In the genomic region with DNA sequence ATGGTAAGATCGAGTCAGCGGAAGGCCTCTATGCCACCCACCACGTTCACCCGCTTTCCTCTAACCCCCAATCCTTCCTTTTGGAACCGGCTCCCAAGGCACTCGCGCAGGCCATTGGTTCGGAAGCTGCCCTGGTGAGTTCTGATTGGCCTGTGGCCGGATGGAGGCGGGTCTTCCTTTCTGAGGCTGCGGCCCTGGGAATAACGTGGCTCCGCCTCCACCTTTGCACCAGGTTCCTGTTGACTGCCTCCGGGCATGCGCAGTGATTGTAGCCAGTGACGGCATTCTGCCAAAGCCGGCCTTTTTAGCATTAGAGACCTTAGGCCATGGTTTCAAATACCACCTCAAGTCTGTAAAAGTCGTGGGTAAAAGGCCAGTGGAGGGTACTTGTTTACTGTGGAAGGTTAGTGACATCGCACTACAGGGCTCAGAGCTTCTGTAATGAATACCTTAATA, we compare ENCODE assay signal across 8 mouse cellular contexts. TPM values are rescaled to one million over a fixed set of nuclear protein-coding genes. Genes with fewer than 3 reads are reported as not detected.
DNase-seq lines count a peak whose midpoint lies in the region; ATAC-seq and TF ChIP-seq lines count a peak whose summit lies in the region.

No protein-coding gene starts in this region.

- H3K4me1 ChIP-seq in embryonic facial prominence, embryonic 13.5 days: no peaks in the 10 kb centered on the region
- H3K4me1 ChIP-seq in kidney, adult 2 months (ENCODE audit: control insufficient read depth, insufficient read depth, low read length): peaks cover 3% of the 10 kb centered on the region; the same call in 1 of the 2 replicates
- no peaks in the 10 kb centered on the region for H3K4me1 ChIP-seq in limb, embryonic 12.5 days (replicated peaks)
- peaks cover 9% of the 10 kb centered on the region; the same call in 1 of the 2 replicates for H3K4me1 ChIP-seq in midbrain, embryonic 15.5 days
- H3K4me1 ChIP-seq in spleen, adult 2 months (ENCODE audit: control insufficient read depth, insufficient read depth, insufficient read length): no peaks in the 10 kb centered on the region

- 0 out of 2 replicates have a peak overlapping the region, but pooled peaks have one; percentile 51 for H3K9ac ChIP-seq in embryonic facial prominence, embryonic 13.5 days
- H3K9ac ChIP-seq in limb, embryonic 12.5 days (replicated peaks): no peak overlapping the region
- no peak overlapping the region for H3K9ac ChIP-seq in midbrain, embryonic 15.5 days

- no peaks in the 10 kb centered on the region for H3K36me3 ChIP-seq in embryonic facial prominence, embryonic 13.5 days
- no peaks in the 10 kb centered on the region for H3K36me3 ChIP-seq in kidney, adult 2 months (ENCODE audit: control insufficient read depth, insufficient read depth, low read length)
- H3K36me3 ChIP-seq in limb, embryonic 12.5 days: no peaks in the 10 kb centered on the region
- no peaks in the 10 kb centered on the region for H3K36me3 ChIP-seq in midbrain, embryonic 15.5 days (replicated peaks)
- H3K36me3 ChIP-seq in spleen, adult 2 months (ENCODE audit: control insufficient read depth, insufficient read depth, low read length): no peaks in the 10 kb centered on the region

- no peaks in the 10 kb centered on the region for H3K27me3 ChIP-seq in embryonic facial prominence, embryonic 13.5 days
- H3K27me3 ChIP-seq in kidney, adult 2 months (replicated peaks; ENCODE audit: control insufficient read depth, insufficient read depth, low read length): no peaks in the 10 kb centered on the region
- no peaks in the 10 kb centered on the region for H3K27me3 ChIP-seq in limb, embryonic 12.5 days
- no peaks in the 10 kb centered on the region for H3K27me3 ChIP-seq in midbrain, embryonic 15.5 days (replicated peaks)
- H3K27me3 ChIP-seq in spleen, adult 2 months (ENCODE audit: control insufficient read depth, insufficient read depth, low read length): no peaks in the 10 kb centered on the region

- peak; percentile 94 for ATAC-seq in embryonic facial prominence, embryonic 13.5 days (ENCODE audit: insufficient number of reproducible peaks, insufficient read depth, low FRiP score, low TSS enrichment, low read depth)
- peak; percentile 95 for ATAC-seq in limb, embryonic 12.5 days (ENCODE audit: insufficient number of reproducible peaks, insufficient read depth, low FRiP score, low TSS enrichment, low read depth)
- ATAC-seq in midbrain, embryonic 15.5 days (replicated peaks): peak; percentile 94

- no peak for TF ChIP-seq POLR2A in kidney, adult 2 months (IDR thresholded peaks at IDR 0.05; ENCODE audit: low read depth, low read length)
- no peak for TF ChIP-seq POLR2A in spleen, adult 2 months (IDR thresholded peaks at IDR 0.05; ENCODE audit: low read depth, low read length)

- WGBS in embryonic facial prominence, embryonic 13.5 days: 20% methylated on average over 19 of the region's 19 CpGs
- under 1% methylated on average over 19 of the region's 19 CpGs for WGBS in kidney, adult 2 months
- WGBS in limb, embryonic 12.5 days: 15% methylated on average over 19 of the region's 19 CpGs
- 21% methylated on average over 19 of the region's 19 CpGs for WGBS in midbrain, embryonic 15.5 days
- 25% methylated on average over 19 of the region's 19 CpGs for WGBS in spleen, adult 2 months

- H3K27ac ChIP-seq in embryonic facial prominence, embryonic 13.5 days: 0 out of 2 replicates have a peak overlapping the region, but pooled peaks have one; percentile 22
- peak overlapping the region; percentile 66 for H3K27ac ChIP-seq in kidney, adult 2 months (ENCODE audit: insufficient read depth, low read depth, low read length)
- peak overlapping the region; percentile 35; the same call in 1 of the 2 replicates for H3K27ac ChIP-seq in limb, embryonic 12.5 days
- peak overlapping the region; percentile 69 for H3K27ac ChIP-seq in midbrain, embryonic 15.5 days
- H3K27ac ChIP-seq in spleen, adult 2 months (ENCODE audit: insufficient read depth, low read length): peak overlapping the region; percentile 90

- peak; percentile 91 for DNase-seq in 3134 (ENCODE audit: extremely low read depth, insufficient read length, low spot score)
- DNase-seq in adrenal gland, postnatal 36 days: peak; percentile 95
- peak; percentile 96 to 97 for DNase-seq in heart, adult 18-20 months
- DNase-seq in kidney, adult 2 months: peak; percentile 99
- peak; percentile 94 to 95 for DNase-seq in spleen, adult 2 months (ENCODE audit: low read depth in 1 of 2, low spot score in 2 of 2)

- no peaks in the 10 kb centered on the region for H3K9me3 ChIP-seq in embryonic facial prominence, embryonic 13.5 days
- H3K9me3 ChIP-seq in limb, embryonic 12.5 days: no peaks in the 10 kb centered on the region
- H3K9me3 ChIP-seq in midbrain, embryonic 15.5 days: no peaks in the 10 kb centered on the region

- TF ChIP-seq CTCF in kidney, adult 2 months (conservative IDR thresholded peaks at IDR 0.05; ENCODE audit: insufficient read depth, insufficient read length, low read depth, low read length): no peak
- no peak for TF ChIP-seq CTCF in spleen, adult 2 months (IDR thresholded peaks at IDR 0.05; ENCODE audit: extremely low read depth, insufficient read depth, insufficient read length, insufficient replicate concordance)

- peak overlapping the region; percentile 50 for H3K4me2 ChIP-seq in embryonic facial prominence, embryonic 13.5 days
- peak overlapping the region; percentile 44 for H3K4me2 ChIP-seq in limb, embryonic 12.5 days
- H3K4me2 ChIP-seq in midbrain, embryonic 15.5 days: peak overlapping the region; percentile 43

- H3K4me3 ChIP-seq in embryonic facial prominence, embryonic 13.5 days: peak overlapping the region; percentile 31
- H3K4me3 ChIP-seq in kidney, adult 2 months (ENCODE audit: insufficient read depth, low read depth, low read length): peak overlapping the region; percentile 33; the same call in 1 of the 2 replicates
- peak overlapping the region; percentile 27 for H3K4me3 ChIP-seq in limb, embryonic 12.5 days (replicated peaks)
- peak overlapping the region; percentile 32 for H3K4me3 ChIP-seq in midbrain, embryonic 15.5 days
- H3K4me3 ChIP-seq in spleen, adult 2 months (ENCODE audit: extremely low read depth, insufficient read depth, insufficient read length): peak overlapping the region; percentile 50

RNA-seq across cellular contexts. Expression of a gene that starts 6.5 kb away (rescaled TPM):
- 1 to 10 TPM; 1.7 to 2.3 TPM for total RNA-seq in adrenal gland, postnatal 36 days (2021)
- 0.41 and 0.44 TPM in 2 replicates for polyA plus RNA-seq in embryonic facial prominence, embryonic 13.5 days (2015; fragmentation: Nextera tagmentation; extraction: Ambion mirVana)
- total RNA-seq in heart, adult 18-20 months (2021): 1 to 10 TPM; 1.5 to 3.5 TPM
- 1.4 and 3.4 TPM in 2 replicates for polyA plus RNA-seq in kidney, adult 2 months (2012; rRNA removed)
- 0.10 and 0.31 TPM in 2 replicates for polyA plus RNA-seq in limb, embryonic 12.5 days (2016; fragmentation: Nextera tagmentation; extraction: Ambion mirVana)
- 0.13 and 0.18 TPM in 2 replicates for polyA plus RNA-seq in midbrain, embryonic 15.5 days (2015; fragmentation: Nextera tagmentation; extraction: Ambion mirVana)
- 52.2 and 65.4 TPM in 2 replicates for polyA plus RNA-seq in spleen, adult 2 months (2012; rRNA removed)

RNA-seq across cellular contexts. Expression of a gene that starts 22.3 kb away (rescaled TPM):
- total RNA-seq in adrenal gland, postnatal 36 days (2021): 10 to 100 TPM; 11.0 to 15.1 TPM
- 64.7 and 68.5 TPM in 2 replicates for polyA plus RNA-seq in embryonic facial prominence, embryonic 13.5 days (2015; fragmentation: Nextera tagmentation; extraction: Ambion mirVana)
- 1 to 10 TPM; 4.0 to 4.5 TPM for total RNA-seq in heart, adult 18-20 months (2021)
- 7.6 and 8.4 TPM in 2 replicates for polyA plus RNA-seq in kidney, adult 2 months (2012; rRNA removed)
- 87.7 and 90.6 TPM in 2 replicates for polyA plus RNA-seq in limb, embryonic 12.5 days (2016; fragmentation: Nextera tagmentation; extraction: Ambion mirVana)
- 40.7 and 42.0 TPM in 2 replicates for polyA plus RNA-seq in midbrain, embryonic 15.5 days (2015; fragmentation: Nextera tagmentation; extraction: Ambion mirVana)
- 14.1 and 17.4 TPM in 2 replicates for polyA plus RNA-seq in spleen, adult 2 months (2012; rRNA removed)

RNA-seq across cellular contexts. Expression of a gene that starts 35.9 kb away (rescaled TPM):
- total RNA-seq in adrenal gland, postnatal 36 days (2021): 10 to 100 TPM; 63.2 to 64.0 TPM
- polyA plus RNA-seq in embryonic facial prominence, embryonic 13.5 days (2015; fragmentation: Nextera tagmentation; extraction: Ambion mirVana): 23.2 and 27.2 TPM in 2 replicates
- total RNA-seq in heart, adult 18-20 months (2021): 10 to 100 TPM; 34.0 to 39.1 TPM
- 58.4 and 84.2 TPM in 2 replicates for polyA plus RNA-seq in kidney, adult 2 months (2012; rRNA removed)
- polyA plus RNA-seq in limb, embryonic 12.5 days (2016; fragmentation: Nextera tagmentation; extraction: Ambion mirVana): 20.5 and 20.9 TPM in 2 replicates
- polyA plus RNA-seq in midbrain, embryonic 15.5 days (2015; fragmentation: Nextera tagmentation; extraction: Ambion mirVana): 67.6 and 72.9 TPM in 2 replicates
- 64.1 and 85.8 TPM in 2 replicates for polyA plus RNA-seq in spleen, adult 2 months (2012; rRNA removed)

RNA-seq across cellular contexts. Expression of a gene that starts 48.9 kb away (rescaled TPM):
- total RNA-seq in adrenal gland, postnatal 36 days (2021): 100 to 1,000 TPM in 1 of 2 experiments, 10 to 100 TPM in 1; 97.4 to 129 TPM
- 501 and 572 TPM in 2 replicates for polyA plus RNA-seq in embryonic facial prominence, embryonic 13.5 days (2015; fragmentation: Nextera tagmentation; extraction: Ambion mirVana)
- total RNA-seq in heart, adult 18-20 months (2021): 10 to 100 TPM; 49.9 to 88.3 TPM
- polyA plus RNA-seq in kidney, adult 2 months (2012; rRNA removed): 41.6 and 50.8 TPM in 2 replicates
- 531 and 573 TPM in 2 replicates for polyA plus RNA-seq in limb, embryonic 12.5 days (2016; fragmentation: Nextera tagmentation; extraction: Ambion mirVana)
- polyA plus RNA-seq in midbrain, embryonic 15.5 days (2015; fragmentation: Nextera tagmentation; extraction: Ambion mirVana): 272 and 285 TPM in 2 replicates
- polyA plus RNA-seq in spleen, adult 2 months (2012; rRNA removed): 89.2 and 95.6 TPM in 2 replicates

Comparison
In these comparisons a context has a peak if more than half of its experiments do, and no peak if none do; other contexts are left out.
1. Peak in every context shown above with its lines: DNase-seq, ATAC-seq, H3K4me3 ChIP-seq and H3K27ac ChIP-seq.
2. H3K27ac ChIP-seq: peak in every context shown above with its lines; median percentile 90 in spleen, adult 2 months; 69 in midbrain, embryonic 15.5 days; 66 in kidney, adult 2 months; 35 in limb, embryonic 12.5 days; 22 in embryonic facial prominence, embryonic 13.5 days.
3. RNA of a gene that starts 6.5 kb away (polyA plus RNA-seq): 52.2 to 65.4 TPM in spleen, adult 2 months; 1.4 to 3.4 TPM in kidney, adult 2 months, 0.41 to 0.44 TPM in embryonic facial prominence, embryonic 13.5 days, 0.10 to 0.31 TPM in limb, embryonic 12.5 days and 0.13 to 0.18 TPM in midbrain, embryonic 15.5 days; every median in the first group is over 10 times any median in the second.